Mouse (Mus musculus) brain, embryonic 14.5 days (tissue): ENCODE data around the gene Esrrg.

Source experiments
- CTCF ChIP-seq: fragments of 200-500 bp; IDR thresholded peaks from 2 replicates; pipeline ENCODE4 v1.5.1; 2012; ENCODE audit warnings: inconsistent platforms, mild to moderate bottlenecking, moderate library complexity, borderline replicate concordance; ENCODE audit not compliant: insufficient read depth, insufficient read length; ENCODE audit errors: extremely low read depth
- POLR2A ChIP-seq: fragments of 200-500 bp; IDR thresholded peaks from 2 replicates; pipeline ENCODE4 v1.6.1; 2012; ENCODE audit warnings: mild to moderate bottlenecking, inconsistent platforms, borderline replicate concordance; ENCODE audit not compliant: poor library complexity, insufficient read depth, insufficient read length, severe bottlenecking; ENCODE audit errors: extremely low read depth

- no peak for TF ChIP-seq POLR2A
- TF ChIP-seq CTCF: no peak
Observed at GRCm38 (mm10) chr1:187707176-187707575, 98.6 kb downstream of the Esrrg start.
